Mouse (Mus musculus): Measurements from ENCODE around the gene Btbd35f3. TPM values are rescaled to one million over a fixed set of nuclear protein-coding genes. Genes with fewer than 3 reads are reported as not detected.
"Not testable (repeated sequence)": the region's sequence is repeated elsewhere in the genome, so short reads cannot be mapped to it uniquely, and the experiment has no call there.

Btbd35f3 gene
- not detected for total RNA-seq (2021)
- long read RNA-seq, experiment 1 = 0 reads
- long read RNA-seq, experiment 2 = 0 reads

DNA sequence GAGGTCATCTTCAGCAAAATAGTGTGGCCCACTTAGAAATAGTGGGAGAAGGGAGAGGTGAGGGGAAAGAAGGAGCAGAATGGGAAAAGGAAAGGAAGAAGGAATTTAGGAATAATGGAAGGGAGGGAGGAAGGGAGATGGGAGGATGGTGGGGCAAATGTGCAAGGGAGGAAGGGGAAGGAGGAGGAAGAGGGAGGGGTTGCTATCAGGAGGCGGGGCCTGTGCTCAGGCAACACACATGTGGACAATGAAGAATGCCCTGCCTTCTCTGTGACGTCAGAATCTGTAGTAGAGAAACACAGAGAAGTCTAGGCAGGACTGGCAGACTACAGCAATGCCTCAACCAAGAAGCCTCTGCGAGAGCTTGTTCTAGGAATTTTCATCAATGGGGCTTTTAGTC, at the start of gene Btbd35f3:
TSS of gene Btbd35f3 (plus strand) at position 301 of the 400 bp plus-strand sequence.
- not testable (repeated sequence) for DNase-seq

Other genes starting within 250 kb of the Btbd35f3 start
- gene Btbd35f16, start 80.7 kb upstream of the Btbd35f3 start, total RNA-seq (2021) = not detected
- gene Btbd35f28, start 158.9 kb downstream of the Btbd35f3 start, total RNA-seq (2021) = not detected

Data from gastrocnemius, postnatal 25 days (tissue).